ENCODE assay signal across 8 mouse cellular contexts in genomic region chr16:85899790-85900587, GRCm38 (mm10). TPM values are rescaled to one million over a fixed set of nuclear protein-coding genes. Genes with fewer than 3 reads are reported as not detected.
DNase-seq lines count a peak whose midpoint lies in the region; ATAC-seq and TF ChIP-seq lines count a peak whose summit lies in the region.

No protein-coding gene starts in this region.

- no peaks in the 10 kb centered on the region for H3K27me3 ChIP-seq in cerebellum, adult 2 months (ENCODE audit: control insufficient read depth, insufficient read depth, low read length)
- H3K27me3 ChIP-seq in embryonic facial prominence, embryonic 15.5 days: peaks cover 9% of the 10 kb centered on the region
- peaks cover 27% of the 10 kb centered on the region for H3K27me3 ChIP-seq in limb, embryonic 12.5 days
- H3K27me3 ChIP-seq in neural tube, embryonic 11.5 days (ENCODE audit: control insufficient read depth, insufficient read depth, low read length): peaks cover 10% of the 10 kb centered on the region; the same call in 1 of the 2 replicates

- H3K4me1 ChIP-seq in cerebellum, adult 2 months (ENCODE audit: control insufficient read depth, insufficient read depth, low read length): no peaks in the 10 kb centered on the region; the same call in 1 of the 2 replicates
- H3K4me1 ChIP-seq in embryonic facial prominence, embryonic 15.5 days: peaks cover 18% of the 10 kb centered on the region
- H3K4me1 ChIP-seq in limb, embryonic 12.5 days (replicated peaks): peaks cover 34% of the 10 kb centered on the region
- H3K4me1 ChIP-seq in neural tube, embryonic 11.5 days (ENCODE audit: control insufficient read depth, insufficient read depth, low read length): peaks cover 6% of the 10 kb centered on the region; the same call in 1 of the 2 replicates

- peak overlapping the region; percentile 11 for H3K4me3 ChIP-seq in cerebellum, adult 2 months (replicated peaks; ENCODE audit: insufficient read depth, low read depth, low read length)
- H3K4me3 ChIP-seq in embryonic facial prominence, embryonic 15.5 days (replicated peaks): peak overlapping the region; percentile 62
- peak overlapping the region; percentile 64 for H3K4me3 ChIP-seq in limb, embryonic 12.5 days (replicated peaks)
- peak overlapping the region; percentile 46 for H3K4me3 ChIP-seq in neural tube, embryonic 11.5 days (ENCODE audit: low read depth, low read length)

- peak overlapping the region; percentile 40 for H3K9ac ChIP-seq in embryonic facial prominence, embryonic 15.5 days
- H3K9ac ChIP-seq in limb, embryonic 12.5 days (replicated peaks): peak overlapping the region; percentile 71
- peak overlapping the region; percentile 58 for H3K9ac ChIP-seq in neural tube, embryonic 11.5 days (ENCODE audit: low read length)

- intact Hi-C loops in heart, postnatal 14 days (cut with DNase I): loop anchor here (5.0 to 10.0 kb wide), 4 partner anchors 78 to 1345 kb away; no protein-coding TSS in a partner anchor

- no peak overlapping the region for H3K27ac ChIP-seq in cerebellum, adult 2 months (ENCODE audit: insufficient read depth, low read length)
- peak overlapping the region; percentile 84 for H3K27ac ChIP-seq in embryonic facial prominence, embryonic 15.5 days (replicated peaks)
- H3K27ac ChIP-seq in limb, embryonic 12.5 days: peak overlapping the region; percentile 72
- no peak overlapping the region for H3K27ac ChIP-seq in neural tube, embryonic 11.5 days (ENCODE audit: low read depth, low read length)

- TF ChIP-seq POLR2A in cerebellum, adult 2 months (IDR thresholded peaks at IDR 0.05; ENCODE audit: borderline replicate concordance, insufficient read depth, low read length): no peak

- no peaks in the 10 kb centered on the region for H3K9me3 ChIP-seq in embryonic facial prominence, embryonic 15.5 days (replicated peaks)
- H3K9me3 ChIP-seq in limb, embryonic 12.5 days: no peaks in the 10 kb centered on the region
- no peaks in the 10 kb centered on the region for H3K9me3 ChIP-seq in neural tube, embryonic 11.5 days (ENCODE audit: control insufficient read depth, low read length)

- peak; percentile 56 for ATAC-seq in embryonic facial prominence, embryonic 15.5 days (ENCODE audit: insufficient number of reproducible peaks, low FRiP score, low TSS enrichment, low read depth)
- ATAC-seq in limb, embryonic 12.5 days (ENCODE audit: insufficient number of reproducible peaks, insufficient read depth, low FRiP score, low TSS enrichment, low read depth): peak; percentile 34; the same call in 1 of the 2 replicates
- ATAC-seq in neural tube, embryonic 11.5 days (ENCODE audit: insufficient read depth, low FRiP score, low TSS enrichment): peak; percentile 42

- H3K4me2 ChIP-seq in embryonic facial prominence, embryonic 15.5 days (replicated peaks): peak overlapping the region; percentile 93
- peak overlapping the region; percentile 93 for H3K4me2 ChIP-seq in limb, embryonic 12.5 days
- H3K4me2 ChIP-seq in neural tube, embryonic 11.5 days (ENCODE audit: low read depth): peak overlapping the region; percentile 93

- DNase-seq in cerebellum, adult 2 months: peak; percentile 14 to 37
- DNase-seq in cerebellum, adult 8-10 months: no peak
- peak; percentile 55 for DNase-seq in Muller cell, postnatal 12 days (ENCODE audit: inconsistent ontology term)
- peak; percentile 54 to 61 for DNase-seq in heart, postnatal 14 days
- DNase-seq in neural tube, embryonic 11.5 days (ENCODE audit: low spot score): peak; percentile 56
- DNase-seq in layer of hippocampus, adult 18-20 months (ENCODE audit: low spot score in 2 of 2): no peak

- TF ChIP-seq CTCF in cerebellum, adult 2 months (IDR thresholded peaks at IDR 0.05; ENCODE audit: borderline replicate concordance, insufficient read depth, low read depth, low read length): no peak

- WGBS in cerebellum, adult 2 months: 1% methylated on average over 45 of the region's 45 CpGs
- 2% methylated on average over 45 of the region's 45 CpGs for WGBS in embryonic facial prominence, embryonic 15.5 days
- 2% methylated on average over 45 of the region's 45 CpGs for WGBS in limb, embryonic 12.5 days
- WGBS in neural tube, embryonic 11.5 days: 1% methylated on average over 45 of the region's 45 CpGs

- H3K36me3 ChIP-seq in embryonic facial prominence, embryonic 15.5 days: no peaks in the 10 kb centered on the region
- no peaks in the 10 kb centered on the region for H3K36me3 ChIP-seq in limb, embryonic 12.5 days
- no peaks in the 10 kb centered on the region for H3K36me3 ChIP-seq in neural tube, embryonic 11.5 days (ENCODE audit: control insufficient read depth, insufficient read depth, low read length)

RNA-seq across cellular contexts. Expression of gene Adamts5, which starts 1.6 kb away (rescaled TPM):
- 1.0 and 1.2 TPM in 2 replicates for polyA plus RNA-seq in cerebellum, adult 2 months (2012; rRNA removed)
- 6.0 and 7.0 TPM in 2 replicates for polyA plus RNA-seq in embryonic facial prominence, embryonic 15.5 days (2015; fragmentation: Nextera tagmentation; extraction: Ambion mirVana)
- total RNA-seq in heart, postnatal 14 days (2021): 10 to 100 TPM; 13.5 to 15.5 TPM
- 7.5 and 8.2 TPM in 2 replicates for polyA plus RNA-seq in limb, embryonic 12.5 days (2016; fragmentation: Nextera tagmentation; extraction: Ambion mirVana)
- 1.8 and 2.1 TPM in 2 replicates for polyA plus RNA-seq in neural tube, embryonic 11.5 days (2014; fragmentation: Nextera tagmentation; extraction: Ambion mirVana)
- under 1 TPM; 0.43 to 0.57 TPM for total RNA-seq in layer of hippocampus, adult 18-20 months (2021)

Comparison
In these comparisons a context has a peak if more than half of its experiments do, and no peak if none do; other contexts are left out.
1. DNase-seq: peak in cerebellum, adult 2 months (2 of 2), Muller cell, postnatal 12 days (single experiment), heart, postnatal 14 days (2 of 2) and neural tube, embryonic 11.5 days (single experiment); none in cerebellum, adult 8-10 months (single experiment) and layer of hippocampus, adult 18-20 months (0 of 2).
2. H3K27ac ChIP-seq: peak in embryonic facial prominence, embryonic 15.5 days (single experiment) and limb, embryonic 12.5 days (single experiment); none in cerebellum, adult 2 months (single experiment) and neural tube, embryonic 11.5 days (single experiment).
3. H3K4me3 ChIP-seq: peak in every context shown above with its lines; median percentile 64 in limb, embryonic 12.5 days; 62 in embryonic facial prominence, embryonic 15.5 days; 46 in neural tube, embryonic 11.5 days; 11 in cerebellum, adult 2 months.
4. Peak in every context shown above with its lines, with median percentiles within 50 percentile points of each other: ATAC-seq, H3K4me2 ChIP-seq and H3K9ac ChIP-seq.